Mouse (Mus musculus) layer of hippocampus, adult 2 months (tissue): ENCODE data around the gene Tpr. TPM values are rescaled to one million over a fixed set of nuclear protein-coding genes. Genes with fewer than 3 reads are reported as not detected.

Source experiments
- DNase-seq, 2 experiments: peaks; one replicate each; pipeline ENCODE4 v3.0.0; 2022; ENCODE audit warnings: low spot score in 2 of 2
- H3K27ac ChIP-seq: fragments of 200-600 bp; 2 replicates; pipeline ENCODE4 v1.8.1; 2022
- H3K4me3 ChIP-seq: fragments of 200-600 bp; 2 replicates; pipeline ENCODE4 v1.8.1; 2022; ENCODE audit warnings: mild to moderate bottlenecking
- CTCF ChIP-seq: fragments of 200-600 bp; conservative IDR thresholded peaks from 2 replicates; pipeline ENCODE4 v1.8.1; 2022; ENCODE audit warnings: antibody characterized with exemption, mild to moderate bottlenecking, moderate library complexity
- long read RNA-seq, 2 experiments: library from polyadenylated mRNA; stranded (forward); transcript quantifications; one replicate each; pipeline ENCODE4 v2.0.0; 2021; ENCODE audit warnings: borderline mapping rate in 2 of 2
- total RNA-seq, 2 experiments: library from RNA; stranded (reverse); gene quantifications; 2 replicates each; pipeline ENCODE4 v1.2.3; 2021

The Tpr gene
- total RNA-seq, result 100 to 1,000 TPM; 110 TPM
- long read RNA-seq, experiment 1, full-length matches to known transcripts, result 11 of 29 reads
- long read RNA-seq, experiment 1, partial matches to known transcripts, result 17 of 29 reads
- long read RNA-seq, experiment 1, other reads (novel, unspliced or antisense), result 1 of 29 reads
- long read RNA-seq, experiment 2, full-length matches to known transcripts, result 24 of 52 reads
- long read RNA-seq, experiment 2, partial matches to known transcripts, result 25 of 52 reads
- long read RNA-seq, experiment 2, other reads (novel, unspliced or antisense), result 3 of 52 reads

DNA sequence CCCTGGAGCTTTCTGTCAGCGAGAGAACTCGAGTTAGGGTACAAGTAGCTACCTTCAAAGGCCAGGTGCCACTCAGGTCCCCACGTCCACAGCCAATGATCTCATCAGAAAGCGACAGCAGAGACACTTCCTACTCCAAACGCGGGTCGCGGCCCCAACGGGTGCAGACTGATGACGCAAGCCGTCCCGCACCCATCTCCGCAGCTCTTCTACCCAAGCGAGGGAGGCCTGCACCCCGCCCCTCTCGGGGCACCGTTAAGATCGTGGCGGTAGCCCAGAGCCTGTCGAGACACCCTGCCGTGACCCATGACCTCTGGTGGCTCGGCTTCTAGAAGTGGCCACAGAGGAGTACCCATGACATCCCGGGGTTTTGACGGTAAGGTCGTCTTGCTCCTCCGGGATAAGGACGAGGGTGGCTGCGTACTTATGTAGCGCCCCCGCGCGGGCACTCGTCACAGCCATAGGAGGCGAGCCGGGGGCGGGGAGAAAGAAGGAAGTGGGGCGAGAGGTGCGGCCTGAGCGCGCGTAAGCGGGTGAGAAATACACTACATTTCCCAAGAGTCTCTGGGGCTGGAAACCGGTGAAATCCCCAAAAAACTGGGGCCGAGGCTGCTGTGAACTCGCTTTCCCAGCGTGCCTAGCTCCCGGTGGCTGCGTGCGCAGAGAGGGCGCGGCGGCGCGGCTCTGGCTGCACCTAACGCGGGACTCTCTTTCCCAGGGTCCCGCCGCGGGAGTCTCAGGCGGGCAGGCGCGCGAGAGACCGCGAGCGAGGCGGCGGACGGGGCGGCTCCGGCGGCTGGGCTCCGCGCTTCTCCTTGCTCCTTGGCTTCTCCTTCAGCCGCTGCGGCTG is at the start of gene Tpr, which contains the start of gene Odr4:
Gene Tpr (plus strand): TSS at position 201 of the 850 bp plus-strand sequence.
Gene Odr4 (minus strand): TSS at position 443 of the 850 bp plus-strand sequence.
- H3K4me3 ChIP-seq, result peak within 1 kb of the TSS; percentile 80
- peak; percentile 83 for TF ChIP-seq CTCF

DNA sequence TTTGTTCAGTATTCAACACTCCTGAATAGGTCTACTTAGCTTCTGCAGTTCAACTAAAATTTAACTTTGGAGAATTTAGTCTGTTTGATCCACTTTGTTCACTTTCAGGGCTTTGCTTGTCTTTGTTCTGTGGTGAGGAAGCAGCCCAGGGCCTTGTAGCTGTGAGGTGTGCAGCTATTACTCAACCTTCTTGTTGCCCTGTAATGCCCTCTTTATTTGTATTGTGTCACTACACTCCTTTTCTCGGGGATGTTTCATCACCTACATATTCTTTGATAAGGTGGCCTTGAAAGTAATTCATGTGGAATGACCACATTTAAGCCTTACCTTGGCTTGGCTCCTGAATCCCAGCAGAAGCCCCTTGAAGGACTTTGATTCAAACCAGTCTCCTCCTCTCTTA is 31.8 kb upstream of the Tpr start:
- TF ChIP-seq CTCF, result no peak
- Histone ChIP-seq H3K4me3 (no peak overlapping the region), H3K27ac (no peak overlapping the region)
- no peak for DNase-seq

More for the DNA sequence above, at the start of gene Tpr, which contains the start of gene Odr4:
- DNase-seq, result peak; percentile 98 to 99
- H3K27ac ChIP-seq, result peak within 1 kb of the TSS; percentile 97

DNA sequence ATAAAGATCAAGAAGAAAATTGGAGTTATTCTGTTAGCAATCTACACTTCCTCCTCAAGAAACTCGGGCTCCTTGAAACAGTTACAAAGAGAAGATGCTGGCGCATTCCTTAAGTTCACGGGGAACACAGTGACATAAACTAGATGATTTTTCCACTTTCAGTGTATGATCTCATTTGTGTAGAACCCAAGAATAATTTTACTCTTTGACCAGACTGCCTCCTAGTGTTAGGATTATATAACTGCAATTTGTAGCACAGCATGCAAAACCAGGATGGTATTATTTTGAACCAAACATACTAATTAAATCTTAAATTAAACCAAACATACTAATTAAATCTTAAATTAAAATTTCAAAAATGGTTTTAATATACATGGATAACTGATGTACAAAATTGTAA is 19.7 kb upstream of the Tpr start:
- no peak for DNase-seq
- Histone ChIP-seq H3K27ac (no peak overlapping the region), H3K4me3 (no peak overlapping the region)
- peak; percentile 75 for TF ChIP-seq CTCF

DNA sequence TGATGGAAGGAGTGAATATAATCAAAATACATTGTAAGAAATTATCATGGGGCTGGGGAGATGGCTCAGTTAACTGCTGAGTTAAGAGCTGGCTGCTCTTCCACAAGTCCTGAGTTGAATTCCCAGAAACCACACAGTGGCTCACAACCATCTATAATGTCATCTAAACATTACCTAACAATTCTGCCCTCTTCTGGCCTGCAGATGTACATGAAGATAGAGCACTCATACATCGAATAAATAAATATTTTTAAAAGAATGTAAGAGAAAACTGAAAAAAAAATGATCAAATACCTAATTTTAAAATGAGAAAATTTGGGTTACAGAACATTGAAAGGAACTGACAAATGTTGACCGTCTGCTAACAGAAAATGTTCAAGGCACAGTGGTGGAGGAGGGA is 18.4 kb upstream of the Tpr start:
- TF ChIP-seq CTCF, result peak; percentile 53
- no peak for DNase-seq
- no peak overlapping the region for H3K4me3 ChIP-seq

DNA sequence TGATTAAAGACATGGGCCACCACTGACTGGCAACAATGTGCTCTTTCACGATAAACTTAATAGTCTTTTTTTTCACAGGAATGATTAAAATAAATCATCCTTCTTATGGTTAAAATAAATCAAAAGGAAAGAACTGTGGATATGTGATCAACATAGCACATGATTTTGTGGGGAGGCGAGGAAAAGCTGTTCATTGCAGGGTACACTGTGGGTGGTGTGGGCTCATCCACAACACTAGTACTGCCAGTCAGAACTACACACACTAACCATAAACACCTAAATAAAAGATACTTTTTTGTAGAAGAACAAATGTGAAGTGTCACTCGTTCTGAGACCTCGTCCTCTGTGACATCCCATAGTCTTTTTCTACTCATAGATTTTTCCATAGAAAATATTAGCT is 8.5 kb upstream of the Tpr start:
- DNase-seq, result peak in 1 of 2 experiments; percentile 41
- no peak for TF ChIP-seq CTCF
- Histone ChIP-seq H3K4me3 (no peak overlapping the region), H3K27ac (peak overlapping the region; percentile 79)

More for the DNA sequence above, 18.4 kb upstream of the Tpr start:
- peak overlapping the region; percentile 36 for H3K27ac ChIP-seq

DNA sequence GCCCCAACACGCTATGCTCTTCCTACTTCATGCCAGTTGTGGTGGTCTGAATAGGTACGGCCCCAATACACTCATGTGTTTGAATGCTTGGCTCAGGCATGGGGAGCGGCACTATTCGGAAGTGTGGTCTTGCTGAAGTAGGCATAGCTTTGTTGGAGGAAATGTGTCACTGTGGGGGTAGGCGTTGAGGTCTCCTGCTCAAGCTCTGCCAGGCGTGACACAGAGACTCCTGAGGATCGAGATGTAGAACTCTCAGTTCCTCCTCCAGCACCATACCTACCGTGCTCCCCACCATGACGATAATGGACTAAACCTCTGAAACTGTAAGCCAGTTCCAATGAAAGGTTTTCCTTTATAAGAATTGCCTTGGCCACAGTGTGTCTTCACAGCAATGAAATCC is 5.1 kb upstream of the Tpr start:
- Histone ChIP-seq H3K4me3 (no peak overlapping the region), H3K27ac (no peak overlapping the region)
- TF ChIP-seq CTCF, result no peak
- no peak for DNase-seq

DNA sequence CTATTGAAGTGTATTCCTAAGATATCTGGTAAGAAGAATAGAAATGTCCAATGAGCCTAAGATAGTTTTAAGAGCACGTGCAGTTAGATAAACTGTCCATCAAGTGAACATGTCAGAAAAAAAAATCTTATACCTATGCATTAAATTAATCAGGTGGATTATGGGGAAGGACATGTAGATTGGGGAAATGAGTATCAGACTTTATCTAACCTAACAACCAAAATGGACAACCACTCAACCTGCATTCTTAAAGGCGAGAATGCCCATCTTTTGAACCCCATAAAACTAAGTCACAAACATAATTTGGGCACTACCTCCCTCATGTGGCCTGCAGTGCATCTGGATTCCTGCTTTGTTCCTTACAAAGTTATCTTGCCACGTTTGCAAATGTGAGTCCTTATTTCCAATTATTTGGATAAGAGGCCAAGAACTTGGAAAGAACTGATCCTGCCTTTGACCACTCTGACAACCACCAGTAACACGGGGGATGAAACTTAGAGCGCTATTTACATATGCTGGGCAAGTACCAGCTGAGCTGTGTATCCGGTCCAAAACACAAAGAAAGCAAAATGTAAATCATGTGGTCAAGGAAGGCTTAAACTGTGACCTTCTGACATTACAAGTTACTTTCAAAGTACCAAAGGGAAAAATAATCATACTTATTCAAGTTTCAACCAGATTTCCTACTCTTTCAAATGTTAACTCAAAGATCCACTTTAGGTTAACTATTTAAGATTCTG is 3.1 kb upstream of the Tpr start:
- Histone ChIP-seq H3K4me3 (no peak overlapping the region), H3K27ac (no peak overlapping the region)
- no peak for TF ChIP-seq CTCF
- no peak for DNase-seq

DNA sequence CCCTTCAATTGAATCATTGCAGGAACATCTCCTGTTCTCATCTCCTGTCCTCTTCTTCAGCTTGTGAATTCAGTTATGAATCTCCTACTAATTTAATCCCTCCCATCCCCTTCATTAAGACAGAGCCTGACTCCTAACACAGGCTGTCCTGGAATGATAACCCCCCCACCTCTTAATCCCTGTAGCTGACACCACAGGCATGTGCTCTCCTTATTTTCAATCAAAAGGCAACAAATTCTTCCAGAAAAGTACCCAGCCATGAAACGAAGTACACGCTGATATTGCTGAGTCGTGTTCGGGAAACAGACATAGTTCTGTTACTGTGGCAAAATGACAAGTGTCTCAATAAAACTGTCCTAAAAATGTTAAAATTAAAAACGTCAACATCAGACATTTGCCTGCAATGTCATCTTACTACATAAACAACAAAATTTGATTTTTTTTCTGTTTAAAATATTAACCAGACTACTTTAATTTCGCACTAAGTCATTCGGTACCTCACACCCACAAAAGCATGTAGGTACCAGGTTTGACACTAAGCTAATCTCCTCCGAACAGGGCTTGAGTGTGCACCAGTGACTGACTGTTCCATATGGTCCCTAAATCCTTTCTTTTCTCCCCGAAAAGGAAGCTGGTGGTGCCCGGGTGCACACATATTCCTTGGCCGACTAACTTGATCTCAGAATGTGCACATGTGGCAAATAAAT is 554 bp upstream of the Tpr start:
- DNase-seq, result no peak
- Histone ChIP-seq H3K27ac (peak overlapping the region; percentile 97), H3K4me3 (peak overlapping the region; percentile 80)
- TF ChIP-seq CTCF, result no peak

DNA sequence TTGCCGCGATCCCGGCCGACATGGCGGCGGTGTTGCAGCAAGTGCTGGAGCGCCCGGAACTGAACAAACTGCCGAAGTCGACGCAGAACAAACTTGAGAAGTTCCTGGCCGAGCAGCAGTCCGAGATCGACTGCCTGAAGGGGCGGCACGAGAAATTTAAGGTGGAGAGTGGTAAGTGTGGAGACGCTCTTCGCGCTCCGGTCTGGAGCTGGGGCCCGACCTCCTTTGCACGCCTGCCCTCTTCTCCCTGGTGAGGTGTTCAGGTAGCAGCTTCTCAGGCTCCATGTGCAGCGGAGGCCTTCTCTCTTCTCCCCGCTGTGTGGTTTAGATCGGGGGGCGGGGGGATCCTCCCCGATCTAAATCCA is 832 bp downstream of the Tpr start:
- Histone ChIP-seq H3K27ac (peak overlapping the region; percentile 89), H3K4me3 (peak overlapping the region; percentile 80)
- no peak for DNase-seq
- no peak for TF ChIP-seq CTCF

DNA sequence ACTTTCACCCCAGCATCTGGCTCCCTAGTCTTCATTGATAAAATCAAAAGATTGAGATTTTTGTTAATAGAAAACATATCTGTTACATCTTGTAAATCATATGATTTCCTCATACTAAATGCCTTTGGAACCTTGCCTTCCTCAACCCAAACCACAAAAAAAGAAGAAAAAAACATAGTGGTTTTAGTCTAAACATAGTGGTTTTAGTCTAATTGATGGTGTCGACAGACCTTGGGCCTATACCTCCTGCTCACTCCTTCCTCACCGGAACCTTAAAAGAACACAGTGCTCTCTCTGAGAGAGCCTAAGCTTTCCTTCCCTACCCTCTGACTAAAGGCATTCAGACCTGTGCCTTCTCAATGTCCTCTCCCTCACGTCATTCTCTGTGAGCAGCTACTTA is 3.4 kb downstream of the Tpr start:
- no peak for TF ChIP-seq CTCF
- H3K4me3 ChIP-seq, result no peak overlapping the region
- DNase-seq, result no peak
- H3K27ac ChIP-seq, result no peak overlapping the region

DNA sequence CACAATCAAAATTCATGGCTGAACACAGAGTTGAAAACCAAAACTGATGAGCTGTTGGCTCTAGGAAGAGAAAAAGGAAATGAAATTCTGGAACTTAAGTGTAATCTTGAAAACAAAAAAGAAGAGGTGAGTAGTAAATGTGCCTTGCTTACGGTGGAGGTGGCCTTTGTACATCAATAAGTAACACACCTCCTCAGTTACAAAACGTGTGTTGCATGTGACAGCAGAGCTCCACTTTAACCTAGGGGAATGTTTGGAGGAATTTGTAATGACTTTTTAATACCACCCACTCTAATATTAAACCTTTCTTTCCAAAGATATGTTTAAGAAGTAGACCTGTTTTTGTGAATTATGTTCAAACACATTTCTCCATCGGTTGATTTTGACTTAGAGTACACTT is 11.3 kb downstream of the Tpr start:
- no peak for TF ChIP-seq CTCF
- Histone ChIP-seq H3K27ac (no peak overlapping the region), H3K4me3 (no peak overlapping the region)
- DNase-seq, result no peak

DNA sequence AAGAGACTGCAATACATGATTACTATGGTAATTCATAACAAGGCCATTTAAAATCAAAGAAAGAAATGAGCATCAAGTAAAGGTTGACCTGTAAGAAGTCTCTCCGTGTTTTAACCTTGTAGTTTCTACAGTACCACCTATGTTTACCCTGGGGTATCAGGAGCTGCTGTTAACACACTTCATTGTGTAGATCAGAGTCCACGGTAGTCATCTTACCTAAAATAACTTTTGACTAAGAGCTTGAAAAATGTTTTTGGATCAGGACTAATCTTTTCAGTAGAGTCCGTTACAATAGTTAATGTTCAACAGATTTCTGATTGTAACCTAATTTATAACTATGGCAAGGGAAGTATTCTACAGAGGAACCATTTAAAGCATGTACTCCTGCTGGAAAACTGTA is 11.9 kb downstream of the Tpr start:
- no peak for TF ChIP-seq CTCF
- DNase-seq, result no peak
- Histone ChIP-seq H3K4me3 (no peak overlapping the region), H3K27ac (no peak overlapping the region)

DNA sequence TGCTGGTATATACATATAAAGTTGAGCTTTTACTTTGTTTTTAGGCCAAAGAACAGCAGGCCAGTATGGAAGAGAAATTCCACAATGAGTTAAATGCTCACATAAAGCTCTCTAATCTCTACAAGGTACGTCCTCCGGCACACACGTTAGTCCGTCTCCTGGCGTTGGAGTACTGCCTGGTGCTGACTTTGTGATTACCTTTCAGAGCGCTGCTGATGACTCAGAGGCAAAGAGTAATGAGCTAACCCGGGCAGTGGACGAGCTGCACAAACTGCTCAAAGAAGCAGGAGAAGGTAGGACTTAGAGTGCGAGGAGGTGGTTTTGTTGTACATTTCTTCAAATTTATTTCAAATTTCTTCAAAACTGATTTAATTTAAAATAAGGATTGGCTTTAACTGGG is 14.6 kb downstream of the Tpr start:
- no peak for TF ChIP-seq CTCF

More for the DNA sequence above, 14.6 kb downstream of the Tpr start:
- no peak for DNase-seq
- Histone ChIP-seq H3K4me3 (no peak overlapping the region), H3K27ac (no peak overlapping the region)
